Mouse (Mus musculus) urinary bladder, postnatal 4 days (tissue): ENCODE results near the gene Hip1.

Experiments
- DNase-seq, 2 experiments: peaks; one replicate each; pipeline ENCODE4 v3.0.0; 2021 to 2022; ENCODE audit warnings: low spot score in 2 of 2

Hip1 gene

GRCm38 (mm10) chr5:135544865-135545797, at the start of gene Hip1:
Gene Hip1 (minus strand): TSS chr5:135545120.
- peak; percentile 94 to 99 for DNase-seq

- no peak for DNase-seq
These were observed 45.3 kb upstream of the Hip1 start for GRCm38 (mm10) chr5:135589996-135590784.

- DNase-seq, result no peak
These were observed 42.8 kb upstream of the Hip1 start for GRCm38 (mm10) chr5:135587764-135588163.

- DNase-seq, result no peak
These were observed 40.8 kb upstream of the Hip1 start for GRCm38 (mm10) chr5:135585691-135586090.

GRCm38 (mm10) chr5:135582330-135582729, 37.4 kb upstream of the Hip1 start:
- DNase-seq, result no peak

DNA sequence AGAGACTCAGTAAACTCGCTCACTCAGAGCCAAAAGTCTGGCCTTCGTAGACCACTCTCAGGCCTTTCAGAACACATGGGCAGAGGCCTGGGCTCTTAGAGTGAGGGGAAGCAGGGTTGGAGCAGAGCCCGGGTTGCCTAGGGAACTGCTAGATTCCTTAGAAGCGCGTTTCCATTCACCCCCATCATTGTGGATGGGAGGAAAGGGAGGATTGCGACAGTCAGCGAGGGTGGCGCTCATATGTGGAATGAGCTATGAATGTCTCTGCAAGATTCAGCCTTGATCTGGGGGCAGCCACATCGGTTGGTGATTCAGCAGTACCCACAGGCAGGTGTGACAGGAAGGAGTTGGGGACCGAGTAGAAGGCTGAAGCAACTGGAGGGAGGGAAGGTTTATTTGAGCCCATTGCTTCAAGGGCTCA, 34.4 kb upstream of the Hip1 start:
- DNase-seq, result no peak

- DNase-seq, result no peak
These were observed 31.1 kb upstream of the Hip1 start for GRCm38 (mm10) chr5:135576055-135576454.

DNA sequence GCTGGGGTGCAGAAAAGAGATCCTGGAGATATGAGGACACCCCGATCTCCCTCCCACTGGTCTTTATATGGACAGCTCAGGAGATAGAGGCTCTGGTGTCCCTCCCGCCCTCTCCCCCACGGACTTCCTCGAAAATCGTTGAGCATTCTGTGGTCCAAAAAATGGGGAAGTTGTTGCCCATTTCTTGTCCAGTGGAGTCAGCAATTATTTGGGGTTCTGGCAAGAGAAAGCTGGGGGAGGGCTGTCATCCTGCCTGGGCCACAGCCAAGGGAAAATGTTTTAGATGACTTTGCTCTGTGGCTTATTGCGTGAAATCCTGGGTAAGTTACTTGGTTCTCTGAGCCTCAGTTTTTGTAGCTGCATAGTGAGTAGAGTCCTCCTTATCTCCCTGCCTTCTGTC, 28.1 kb upstream of the Hip1 start, which contains the start of gene Ccl24:
Gene Ccl24, minus strand, starts transcription at position 44 of the 400 bp plus-strand sequence.
- DNase-seq, result no peak

DNA sequence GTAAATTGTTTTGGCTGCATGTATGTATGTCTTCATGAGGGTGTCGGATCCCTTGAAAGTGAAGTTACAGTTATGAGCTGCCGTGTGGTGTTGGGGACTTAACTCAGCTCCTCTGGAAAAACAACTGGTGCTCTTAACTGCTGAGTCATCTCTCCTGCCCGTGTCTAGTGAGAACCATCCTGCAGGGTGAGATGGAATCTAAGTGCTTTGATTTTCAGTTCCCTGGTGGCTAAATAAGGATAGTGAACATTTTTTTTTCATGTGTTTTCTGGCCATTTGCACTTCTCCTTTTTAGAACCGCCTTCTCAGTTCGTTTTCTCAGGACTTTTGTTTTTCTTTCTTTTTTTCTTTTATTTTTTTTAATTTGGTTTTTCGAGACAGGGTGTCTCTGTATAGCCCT, 23.8 kb upstream of the Hip1 start:
- DNase-seq, result no peak

GRCm38 (mm10) chr5:135567556-135568265, 22.8 kb upstream of the Hip1 start:
- DNase-seq, result no peak

DNA sequence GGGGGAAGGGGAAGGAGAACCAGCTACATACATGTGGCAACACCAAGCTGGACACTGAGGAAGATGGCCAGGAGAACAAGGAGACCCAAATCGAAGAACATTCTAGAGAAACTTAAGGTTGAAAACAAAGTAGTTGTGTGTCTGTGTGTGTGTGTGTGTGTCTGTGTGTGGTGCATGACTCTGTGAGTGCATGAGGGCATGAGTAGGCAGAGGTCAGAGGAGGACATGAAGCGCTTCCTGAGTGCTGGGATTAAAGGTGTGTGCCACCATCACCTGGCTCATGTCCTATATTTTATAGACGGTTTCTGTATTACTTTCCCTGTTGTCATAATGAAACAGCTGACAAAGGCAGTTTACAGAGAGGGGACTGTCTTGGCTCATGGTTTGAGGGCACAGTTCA, 18.5 kb upstream of the Hip1 start, which contains the start of gene Ccl26:
Gene Ccl26, minus strand, starts transcription at position 101 of the 400 bp plus-strand sequence.
- DNase-seq, result no peak

DNA sequence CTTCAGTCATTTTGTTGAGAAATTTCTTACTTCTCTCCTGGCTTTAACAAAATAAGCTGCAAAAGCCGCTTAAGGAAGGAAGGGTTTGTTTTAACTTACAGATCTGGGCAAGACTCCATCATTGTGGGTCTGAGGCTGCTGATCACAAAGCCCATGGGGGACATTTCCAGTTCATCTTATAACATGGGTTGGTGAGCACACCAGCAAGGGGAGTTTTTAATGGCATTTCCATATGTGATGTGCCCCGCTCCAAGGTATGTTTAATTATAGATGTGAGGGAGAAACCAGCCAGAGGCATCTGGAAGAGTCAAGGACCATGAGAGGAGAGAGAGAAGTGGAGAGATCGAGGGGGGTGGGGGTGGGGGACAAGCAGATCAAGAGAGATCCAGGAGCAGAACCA, 12.8 kb upstream of the Hip1 start:
- DNase-seq, result no peak

GRCm38 (mm10) chr5:135557051-135557450, 12.1 kb upstream of the Hip1 start:
- peak in 1 of 2 experiments; percentile 29 for DNase-seq

- no peak for DNase-seq
These were observed 11.3 kb upstream of the Hip1 start for GRCm38 (mm10) chr5:135556259-135556658.

DNA sequence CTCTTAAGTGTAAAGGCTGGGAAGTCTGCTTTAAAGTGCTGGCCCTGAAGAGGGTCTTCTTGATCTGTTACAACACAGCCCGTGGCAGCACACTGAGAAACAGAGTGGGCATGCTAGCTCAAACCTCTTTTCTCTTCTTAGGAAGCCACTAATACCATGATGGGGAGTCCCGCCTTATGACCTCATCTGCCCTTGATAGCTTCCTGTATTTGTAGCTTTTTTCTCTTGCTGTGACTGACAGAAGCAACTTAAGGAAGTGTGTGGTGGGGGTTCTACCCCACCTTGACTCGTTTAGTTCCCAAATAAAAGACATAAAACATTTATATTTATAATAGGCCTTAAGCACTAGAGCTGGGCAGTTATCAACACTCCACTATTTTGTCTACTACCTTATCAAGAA, 6.7 kb upstream of the Hip1 start:
- no peak for DNase-seq

DNA sequence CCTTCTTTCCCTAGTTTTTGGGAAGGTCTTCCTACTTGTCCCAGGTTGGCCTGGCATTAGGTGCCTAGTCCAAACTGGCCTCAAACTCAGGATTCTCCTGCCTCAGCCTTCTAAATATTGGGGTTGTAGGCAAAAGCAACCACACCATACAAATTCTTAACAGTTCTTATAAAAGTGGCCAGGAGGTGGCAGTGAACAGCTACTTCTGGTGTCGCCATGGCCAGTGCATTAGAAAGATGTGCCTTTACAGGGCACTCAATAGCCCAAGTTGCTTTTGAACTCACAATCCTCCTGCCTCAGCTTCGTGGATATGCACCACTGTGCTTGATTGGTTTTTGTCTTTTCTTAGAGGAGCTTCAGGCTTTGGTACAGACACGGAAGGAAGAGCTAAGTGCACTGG, 6.0 kb upstream of the Hip1 start:
- DNase-seq, result no peak

DNA sequence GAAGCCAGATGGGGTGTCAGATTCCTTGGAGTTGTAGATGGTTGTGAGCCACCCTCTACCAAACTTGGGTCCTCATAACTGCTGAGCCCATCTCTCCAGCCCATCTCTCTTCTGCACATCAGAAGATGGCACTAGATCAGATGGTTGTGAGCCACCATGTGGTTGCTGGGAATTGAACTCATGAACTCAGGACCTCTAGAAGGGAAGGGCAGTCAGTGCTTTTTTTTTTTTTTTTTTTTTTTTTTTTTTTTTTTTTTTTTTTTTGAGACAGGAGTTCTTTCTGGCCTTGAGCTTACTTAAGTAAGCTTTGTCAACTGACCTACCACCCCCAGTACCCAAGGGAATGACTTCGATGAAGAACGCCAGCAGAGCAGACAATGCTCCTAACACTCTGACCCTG, 3.1 kb upstream of the Hip1 start:
- no peak for DNase-seq

DNA sequence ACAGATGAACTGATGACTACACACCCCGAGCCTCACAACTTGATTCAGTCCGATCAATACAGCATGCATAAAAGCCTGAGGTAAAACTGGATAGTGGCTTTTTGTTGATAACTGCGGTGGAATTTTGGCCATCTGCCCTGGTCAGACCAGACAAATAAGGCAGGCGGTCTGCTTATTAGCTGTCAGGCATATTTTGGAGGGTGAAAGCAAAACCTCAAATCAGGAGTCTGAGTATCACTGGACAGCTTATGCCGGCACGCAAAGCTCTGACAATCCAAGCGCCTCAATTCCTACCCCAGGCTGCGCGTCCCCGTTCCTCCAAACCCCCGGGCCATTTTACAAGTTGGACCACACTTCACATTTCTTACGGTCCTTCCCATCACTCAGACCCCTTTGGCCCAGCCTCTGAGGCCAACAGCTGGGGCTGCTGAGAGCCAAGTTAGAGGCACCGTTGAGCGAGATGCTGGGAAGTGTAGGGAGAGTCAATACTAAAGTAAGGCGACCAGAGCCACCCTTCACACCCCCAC, 825 bp downstream of the Hip1 start:
- peak in 1 of 2 experiments; percentile 26 for DNase-seq

DNA sequence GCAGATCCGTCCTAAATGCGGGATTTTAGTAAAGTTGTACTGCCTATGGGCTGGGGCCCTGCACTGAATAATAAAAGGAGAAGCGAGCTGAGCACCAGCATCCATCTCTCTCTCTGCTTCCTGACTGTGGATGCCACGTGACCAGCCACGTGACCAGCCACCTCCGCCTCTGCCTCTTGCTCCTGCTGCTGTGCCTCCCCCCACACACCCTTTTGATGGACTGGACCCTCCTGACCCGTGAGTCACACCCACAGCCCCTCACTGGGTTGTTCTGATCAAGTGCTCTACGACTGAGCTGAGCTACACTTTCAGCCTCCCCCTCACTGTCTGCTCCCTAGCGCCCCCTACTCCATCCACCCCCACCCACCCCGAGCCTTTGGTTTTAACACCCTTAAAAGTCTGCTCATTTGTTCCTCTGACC, 7.1 kb downstream of the Hip1 start:
- DNase-seq, result no peak

- DNase-seq, result no peak
These were observed 7.6 kb downstream of the Hip1 start for GRCm38 (mm10) chr5:135537326-135537725.

- no peak for DNase-seq
These were observed 9.1 kb downstream of the Hip1 start for GRCm38 (mm10) chr5:135535867-135536266.

DNA sequence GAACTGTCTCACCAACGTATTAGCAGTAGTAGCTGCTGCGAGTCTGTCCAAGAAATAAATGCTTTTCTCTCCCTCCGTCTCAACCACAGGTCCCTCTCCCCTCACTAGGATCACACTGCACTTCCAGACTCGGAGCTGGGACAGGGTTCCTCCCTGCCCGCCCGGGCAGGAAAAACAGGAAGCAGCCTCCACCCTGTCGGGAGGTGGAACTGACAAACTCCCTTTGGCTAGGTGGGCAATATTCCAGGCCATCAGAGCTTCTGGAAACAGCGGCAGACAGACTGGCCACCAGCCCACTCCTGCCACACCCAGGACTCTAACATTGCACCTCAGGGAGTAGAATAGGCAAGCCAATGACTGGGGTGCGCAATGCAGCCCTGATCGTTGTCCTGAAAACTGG, 11.5 kb downstream of the Hip1 start:
- DNase-seq, result peak; percentile 39 to 66
